Mouse (Mus musculus): ENCODE measurements around the gene Syne3. TPM values are rescaled to one million over a fixed set of nuclear protein-coding genes. Genes with fewer than 3 reads are reported as not detected.

Syne3 gene
- polyA plus RNA-seq, 1 experiment from 2014 or later, result 0.08 TPM

- Histone ChIP-seq H3K4me2 (ENCODE audit: low read length) (no peak overlapping the region), H3K4me3 (ENCODE audit: low read depth, low read length) (no peak overlapping the region), H3K4me1 (ENCODE audit: control insufficient read depth, insufficient read depth, low read length) (peaks cover 10% of the 10 kb centered on the region; the same call in 1 of the 2 replicates), H3K36me3 (ENCODE audit: control insufficient read depth, insufficient read depth, low read length) (no peaks in the 10 kb centered on the region), H3K9ac (ENCODE audit: low read length) (no peak overlapping the region), H3K27me3 (replicated peaks; ENCODE audit: control insufficient read depth, insufficient read depth, low read length) (peaks cover 19% of the 10 kb centered on the region), H3K27ac (ENCODE audit: low read depth, low read length) (no peak overlapping the region), H3K9me3 (replicated peaks; ENCODE audit: control insufficient read depth, low read length) (no peaks in the 10 kb centered on the region)
- no peak for DNase-seq (ENCODE audit: low spot score)
- 83% methylated on average over 22 of the region's 22 CpGs for WGBS
- ATAC-seq, result no peak
These were observed 4.5 kb downstream of the Syne3 start for GRCm38 (mm10) chr12:105004956-105005714.

DNA sequence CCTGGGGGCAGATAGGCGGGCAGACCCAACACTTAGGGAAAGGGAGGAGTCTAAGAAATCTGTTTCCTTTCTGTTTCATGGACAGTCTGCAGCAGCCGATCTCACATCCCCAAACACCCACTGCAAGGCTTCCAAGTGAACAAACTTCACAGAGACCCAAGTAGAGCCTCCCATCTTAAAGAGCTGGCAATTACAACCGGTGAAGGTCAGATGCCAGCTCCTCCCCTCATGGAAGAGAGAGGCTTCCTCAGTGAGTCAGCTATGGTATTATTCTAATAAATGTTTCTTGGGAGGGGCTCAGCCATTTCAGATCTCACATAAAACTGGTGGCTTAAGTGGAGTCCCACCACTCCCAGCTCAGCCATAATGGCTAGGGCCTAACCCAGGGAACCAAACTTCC lies 5.9 kb downstream of the Syne3 start:
- Histone ChIP-seq H3K36me3 (ENCODE audit: control insufficient read depth, insufficient read depth, low read length) (no peaks in the 10 kb centered on the region), H3K4me1 (ENCODE audit: control insufficient read depth, insufficient read depth, low read length) (peaks cover 3% of the 10 kb centered on the region; the same call in 1 of the 2 replicates), H3K27me3 (replicated peaks; ENCODE audit: control insufficient read depth, insufficient read depth, low read length) (peaks cover 12% of the 10 kb centered on the region), H3K9me3 (replicated peaks; ENCODE audit: control insufficient read depth, low read length) (no peaks in the 10 kb centered on the region), H3K27ac (ENCODE audit: low read depth, low read length) (no peak overlapping the region), H3K9ac (ENCODE audit: low read length) (no peak overlapping the region), H3K4me2 (ENCODE audit: low read length) (no peak overlapping the region), H3K4me3 (ENCODE audit: low read depth, low read length) (no peak overlapping the region)
- DNase-seq (ENCODE audit: low spot score), result no peak
- 83% methylated on average over 3 of the region's 3 CpGs for WGBS
- ATAC-seq, result no peak

DNA sequence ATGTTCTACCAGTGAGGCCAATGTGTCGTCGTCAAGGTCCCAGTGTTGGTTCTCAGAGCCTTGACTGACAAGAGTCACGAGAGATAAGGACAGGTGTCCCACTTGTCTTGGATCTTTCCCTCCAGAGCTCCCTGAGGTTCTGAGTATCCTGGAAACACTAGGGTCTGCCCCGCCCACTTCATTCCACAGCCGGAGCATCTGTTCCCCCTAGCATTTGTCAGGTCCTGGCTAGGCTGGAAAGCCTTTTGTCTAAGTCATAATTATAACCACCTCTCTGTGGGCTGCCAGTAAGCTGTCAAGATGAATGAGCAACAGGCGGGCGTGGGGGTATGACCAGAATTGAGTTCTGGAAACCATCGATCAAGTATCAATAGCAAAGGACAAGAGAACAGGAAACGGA lies 6.5 kb downstream of the Syne3 start:
- no peak for DNase-seq (ENCODE audit: low spot score)
- ATAC-seq, result no peak
- no peaks in the 10 kb centered on the region for H3K9me3 ChIP-seq (replicated peaks; ENCODE audit: control insufficient read depth, low read length)
- no peak overlapping the region for H3K4me3 ChIP-seq (ENCODE audit: low read depth, low read length)
- H3K4me2 ChIP-seq (ENCODE audit: low read length), result no peak overlapping the region
- H3K27ac ChIP-seq (ENCODE audit: low read depth, low read length), result no peak overlapping the region
- no peak overlapping the region for H3K9ac ChIP-seq (ENCODE audit: low read length)
- H3K4me1 ChIP-seq (ENCODE audit: control insufficient read depth, insufficient read depth, low read length), result no peaks in the 10 kb centered on the region
- WGBS, result 54% methylated on average over 9 of the region's 9 CpGs
- H3K36me3 ChIP-seq (ENCODE audit: control insufficient read depth, insufficient read depth, low read length), result no peaks in the 10 kb centered on the region
- peaks cover 6% of the 10 kb centered on the region for H3K27me3 ChIP-seq (replicated peaks; ENCODE audit: control insufficient read depth, insufficient read depth, low read length)

DNA sequence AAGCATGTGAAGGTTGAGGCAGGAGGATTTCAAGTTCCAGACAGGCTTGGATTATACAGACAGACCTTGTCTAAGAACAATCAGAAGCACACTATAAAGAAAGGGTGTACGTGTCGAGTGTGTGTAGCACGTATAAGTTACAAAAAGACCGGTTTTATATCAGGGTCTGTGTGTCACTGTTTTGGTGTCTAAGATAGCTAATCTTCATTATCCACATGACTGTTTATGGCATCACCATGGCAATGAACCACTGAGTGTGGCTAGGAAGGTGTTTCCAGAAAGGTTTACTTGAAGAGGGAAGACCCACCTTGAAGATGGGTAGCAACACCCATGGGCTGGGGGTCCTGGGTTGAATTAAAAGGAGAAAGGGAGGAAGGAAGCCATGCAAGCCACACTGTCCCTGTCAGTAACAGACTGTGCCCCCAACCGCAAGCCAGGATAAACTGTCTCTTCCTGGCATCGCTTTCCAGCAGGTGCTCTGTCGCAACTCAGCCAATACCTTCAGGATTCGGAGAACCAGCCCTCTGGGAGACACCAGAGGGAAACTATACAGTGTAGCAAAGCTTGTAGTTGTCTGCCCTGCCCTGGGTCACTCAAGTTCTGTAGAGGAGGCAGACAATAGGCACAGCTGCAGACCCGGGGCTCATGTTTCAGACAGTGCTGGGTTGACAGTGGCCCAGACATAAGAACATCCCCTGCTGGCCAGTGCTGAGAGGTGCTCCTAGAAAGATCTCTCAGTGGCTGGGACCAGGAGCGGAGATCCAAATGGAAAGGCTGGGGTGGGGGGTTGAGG lies 7.1 kb downstream of the Syne3 start:
- H3K9ac ChIP-seq (ENCODE audit: low read length), result no peak overlapping the region
- H3K27me3 ChIP-seq (replicated peaks; ENCODE audit: control insufficient read depth, insufficient read depth, low read length), result peaks cover under 1% of the 10 kb centered on the region; the same call in 1 of the 2 replicates
- DNase-seq (ENCODE audit: low spot score) (no peak), ATAC-seq (no peak)
- no peaks in the 10 kb centered on the region for H3K4me1 ChIP-seq (ENCODE audit: control insufficient read depth, insufficient read depth, low read length)
- WGBS, result 73% methylated on average over 10 of the region's 10 CpGs
- H3K36me3 ChIP-seq (ENCODE audit: control insufficient read depth, insufficient read depth, low read length), result no peaks in the 10 kb centered on the region
- no peak overlapping the region for H3K4me2 ChIP-seq (ENCODE audit: low read length)
- H3K9me3 ChIP-seq (replicated peaks; ENCODE audit: control insufficient read depth, low read length), result no peaks in the 10 kb centered on the region
- no peak overlapping the region for H3K4me3 ChIP-seq (ENCODE audit: low read depth, low read length)
- H3K27ac ChIP-seq (ENCODE audit: low read depth, low read length), result no peak overlapping the region

DNA sequence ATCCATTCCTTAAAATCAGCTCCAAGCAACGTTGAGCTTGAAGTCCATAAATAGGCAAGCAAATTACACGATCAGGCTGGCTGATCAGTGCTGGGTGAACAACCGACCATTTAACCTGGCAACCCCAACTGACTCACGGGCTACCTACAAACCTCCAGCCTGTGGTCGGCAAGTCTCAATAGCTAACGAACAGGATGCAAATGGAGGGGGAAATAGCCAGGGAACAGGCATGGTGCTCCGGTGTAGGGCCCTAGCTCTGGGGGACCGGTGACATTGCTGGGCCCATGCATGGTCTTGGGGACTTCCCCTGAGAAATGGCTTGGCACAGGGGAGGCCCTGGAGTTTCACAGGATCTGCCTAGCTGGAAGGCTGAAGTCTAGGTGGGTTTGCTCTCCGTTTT lies 8.3 kb downstream of the Syne3 start:
- no peak overlapping the region for H3K27ac ChIP-seq (ENCODE audit: low read depth, low read length)
- H3K4me2 ChIP-seq (ENCODE audit: low read length), result no peak overlapping the region
- H3K9me3 ChIP-seq (replicated peaks; ENCODE audit: control insufficient read depth, low read length), result no peaks in the 10 kb centered on the region
- ATAC-seq, result no peak
- H3K36me3 ChIP-seq (ENCODE audit: control insufficient read depth, insufficient read depth, low read length), result no peaks in the 10 kb centered on the region
- H3K4me3 ChIP-seq (ENCODE audit: low read depth, low read length), result no peak overlapping the region
- no peaks in the 10 kb centered on the region for H3K27me3 ChIP-seq (replicated peaks; ENCODE audit: control insufficient read depth, insufficient read depth, low read length)
- H3K9ac ChIP-seq (ENCODE audit: low read length), result no peak overlapping the region
- WGBS, result 88% methylated on average over 9 of the region's 9 CpGs
- DNase-seq (ENCODE audit: low spot score), result no peak
- H3K4me1 ChIP-seq (ENCODE audit: control insufficient read depth, insufficient read depth, low read length), result no peaks in the 10 kb centered on the region

DNA sequence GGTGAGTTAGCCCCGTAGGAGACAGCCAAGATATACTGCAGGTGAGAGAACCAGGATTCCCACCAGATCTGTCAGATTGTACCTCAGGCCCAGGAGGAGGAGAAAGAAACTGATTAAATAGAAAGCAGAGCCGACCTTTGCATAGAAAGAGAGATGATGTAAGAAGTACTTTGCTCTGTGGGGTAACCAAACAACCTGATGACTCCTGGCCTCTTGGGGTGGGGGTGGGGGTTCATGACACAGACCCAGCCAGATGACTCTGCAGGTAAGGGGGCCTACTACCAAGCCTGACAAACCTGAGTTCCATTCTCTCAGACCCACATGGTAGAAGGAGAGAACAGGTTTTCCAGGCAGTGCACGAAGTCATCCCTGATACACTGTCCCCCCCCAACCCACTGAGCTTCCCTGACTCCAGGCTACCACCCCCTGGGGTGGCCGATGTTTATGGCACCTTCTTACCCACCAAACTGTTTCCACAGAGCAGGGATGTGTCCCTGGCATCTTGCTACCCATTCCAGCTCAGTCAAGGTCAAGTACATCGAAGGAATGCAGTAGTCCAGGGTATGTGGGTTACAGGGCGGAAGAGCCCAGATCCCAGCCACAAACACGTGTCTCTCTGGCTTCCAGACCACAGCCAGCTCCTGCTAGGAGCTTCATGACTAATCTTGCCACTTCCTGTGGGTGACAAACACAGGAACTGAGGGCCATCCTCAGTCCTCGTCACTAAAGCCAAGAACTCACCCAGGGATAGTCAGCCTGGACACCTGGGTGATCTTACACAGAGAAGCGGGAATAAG lies 8.9 kb downstream of the Syne3 start:
- ATAC-seq (no peak), DNase-seq (ENCODE audit: low spot score) (no peak)
- no peaks in the 10 kb centered on the region for H3K36me3 ChIP-seq (ENCODE audit: control insufficient read depth, insufficient read depth, low read length)
- no peak overlapping the region for H3K4me2 ChIP-seq (ENCODE audit: low read length)
- no peaks in the 10 kb centered on the region for H3K4me1 ChIP-seq (ENCODE audit: control insufficient read depth, insufficient read depth, low read length)
- no peaks in the 10 kb centered on the region for H3K9me3 ChIP-seq (replicated peaks; ENCODE audit: control insufficient read depth, low read length)
- no peak overlapping the region for H3K9ac ChIP-seq (ENCODE audit: low read length)
- WGBS, result 79% methylated on average over 9 of the region's 9 CpGs
- H3K4me3 ChIP-seq (ENCODE audit: low read depth, low read length), result no peak overlapping the region
- H3K27me3 ChIP-seq (replicated peaks; ENCODE audit: control insufficient read depth, insufficient read depth, low read length), result no peaks in the 10 kb centered on the region
- H3K27ac ChIP-seq (ENCODE audit: low read depth, low read length), result no peak overlapping the region

- H3K4me2 ChIP-seq (ENCODE audit: low read length), result no peak overlapping the region
- no peaks in the 10 kb centered on the region for H3K36me3 ChIP-seq (ENCODE audit: control insufficient read depth, insufficient read depth, low read length)
- no peaks in the 10 kb centered on the region for H3K27me3 ChIP-seq (replicated peaks; ENCODE audit: control insufficient read depth, insufficient read depth, low read length)
- no peak overlapping the region for H3K9ac ChIP-seq (ENCODE audit: low read length)
- no peaks in the 10 kb centered on the region for H3K9me3 ChIP-seq (replicated peaks; ENCODE audit: control insufficient read depth, low read length)
- no peak overlapping the region for H3K27ac ChIP-seq (ENCODE audit: low read depth, low read length)
- DNase-seq (ENCODE audit: low spot score) (no peak), ATAC-seq (no peak)
- H3K4me3 ChIP-seq (ENCODE audit: low read depth, low read length), result no peak overlapping the region
- H3K4me1 ChIP-seq (ENCODE audit: control insufficient read depth, insufficient read depth, low read length), result no peaks in the 10 kb centered on the region
- WGBS, result 65% methylated on average over 8 of the region's 8 CpGs
These were observed 10.4 kb downstream of the Syne3 start for GRCm38 (mm10) chr12:104999171-104999570.

- no peaks in the 10 kb centered on the region for H3K4me1 ChIP-seq (ENCODE audit: control insufficient read depth, insufficient read depth, low read length)
- no peaks in the 10 kb centered on the region for H3K36me3 ChIP-seq (ENCODE audit: control insufficient read depth, insufficient read depth, low read length)
- ATAC-seq (no peak), DNase-seq (ENCODE audit: low spot score) (no peak)
- no peak overlapping the region for H3K4me3 ChIP-seq (ENCODE audit: low read depth, low read length)
- WGBS, result 44% methylated on average over 6 of the region's 6 CpGs
- H3K9ac ChIP-seq (ENCODE audit: low read length), result no peak overlapping the region
- H3K27ac ChIP-seq (ENCODE audit: low read depth, low read length), result no peak overlapping the region
- no peak overlapping the region for H3K4me2 ChIP-seq (ENCODE audit: low read length)
- no peaks in the 10 kb centered on the region for H3K9me3 ChIP-seq (replicated peaks; ENCODE audit: control insufficient read depth, low read length)
- H3K27me3 ChIP-seq (replicated peaks; ENCODE audit: control insufficient read depth, insufficient read depth, low read length), result no peaks in the 10 kb centered on the region
These were observed 11.1 kb downstream of the Syne3 start for GRCm38 (mm10) chr12:104998541-104998940.

All from forebrain, embryonic 14.5 days (tissue).